Mouse (Mus musculus): Measurements from ENCODE around the gene Os9.
"Not testable (repeated sequence)": the region's sequence is repeated elsewhere in the genome, so short reads cannot be mapped to it uniquely, and the experiment has no call there.

Gene Os9

DNA sequence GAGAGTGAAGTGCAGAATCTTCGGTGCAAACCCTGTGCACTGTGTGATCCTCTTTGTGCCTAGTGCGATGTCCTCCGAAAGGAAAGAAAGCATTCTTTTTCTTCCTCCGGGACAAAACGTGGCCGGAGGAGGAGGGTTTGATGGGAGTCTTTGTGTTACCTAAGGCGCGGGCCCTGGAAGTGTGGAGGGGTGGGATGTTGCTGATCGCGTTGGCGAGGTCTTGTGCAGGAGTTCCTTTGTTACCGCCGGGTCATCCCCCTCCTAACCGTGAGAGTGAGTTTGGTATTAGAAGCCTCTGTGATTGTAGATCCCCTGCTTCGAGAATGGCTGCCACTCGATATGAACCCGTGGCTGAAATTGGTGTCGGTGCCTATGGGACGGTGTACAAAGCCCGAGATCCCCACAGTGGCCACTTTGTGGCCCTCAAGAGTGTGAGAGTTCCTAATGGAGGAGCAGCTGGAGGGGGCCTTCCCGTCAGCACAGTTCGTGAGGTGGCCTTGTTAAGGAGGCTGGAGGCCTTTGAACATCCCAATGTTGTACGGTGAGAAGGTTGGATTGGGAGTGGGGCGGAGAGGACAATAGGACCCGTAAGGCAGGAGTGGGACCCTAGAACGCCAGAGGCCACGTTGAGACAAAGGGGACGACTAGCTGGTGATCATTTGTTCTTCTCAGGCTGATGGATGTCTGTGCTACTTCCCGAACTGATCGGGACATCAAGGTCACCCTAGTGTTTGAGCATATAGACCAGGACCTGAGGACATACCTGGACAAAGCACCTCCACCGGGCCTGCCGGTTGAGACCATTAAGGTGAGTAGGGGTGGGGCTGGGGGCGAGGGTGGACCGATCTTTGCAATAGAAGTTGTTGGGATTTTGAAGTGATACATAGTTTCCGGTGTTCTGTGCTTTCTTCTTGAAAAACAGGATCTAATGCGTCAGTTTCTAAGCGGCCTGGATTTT is 56.7 kb downstream of the Os9 start:
- no peak for DNase-seq (ENCODE audit: low spot score)

DNA sequence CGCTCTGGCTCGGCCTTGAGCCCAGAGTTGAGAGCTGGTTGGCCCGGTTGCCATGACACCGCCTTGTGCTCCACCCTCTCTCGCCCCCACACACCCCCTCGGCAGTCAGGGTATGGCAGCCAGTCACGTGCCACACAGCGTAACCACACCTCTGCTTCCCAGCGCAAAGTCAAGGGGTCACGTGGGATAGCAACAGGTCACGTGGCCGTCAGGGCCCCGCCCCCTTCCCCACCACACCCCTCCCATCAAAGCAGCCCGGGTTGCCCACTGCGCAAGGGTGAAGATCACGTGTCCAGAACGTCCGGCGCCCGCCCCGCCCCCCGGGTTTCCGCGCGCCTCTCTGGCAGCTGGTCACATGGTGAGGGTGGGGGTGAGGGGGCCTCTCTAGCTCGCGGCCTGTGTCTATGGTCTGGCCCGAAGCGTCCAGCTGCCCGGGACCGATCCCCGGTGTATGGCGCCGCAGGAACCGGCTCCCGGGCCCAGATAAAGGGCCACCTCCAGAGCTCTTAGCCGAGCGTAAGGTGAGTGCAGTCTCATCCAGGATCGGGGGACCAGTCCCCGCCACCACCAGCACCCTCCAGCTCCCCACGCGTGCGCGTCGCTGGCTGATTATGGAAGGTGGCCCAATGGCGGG is 57.6 kb downstream of the Os9 start, which contains the start of gene Cdk4:
Cdk4 (plus strand) TSS at position 296 of the 634 bp plus-strand sequence.
- peak; percentile 94 for DNase-seq (ENCODE audit: low spot score)

DNA sequence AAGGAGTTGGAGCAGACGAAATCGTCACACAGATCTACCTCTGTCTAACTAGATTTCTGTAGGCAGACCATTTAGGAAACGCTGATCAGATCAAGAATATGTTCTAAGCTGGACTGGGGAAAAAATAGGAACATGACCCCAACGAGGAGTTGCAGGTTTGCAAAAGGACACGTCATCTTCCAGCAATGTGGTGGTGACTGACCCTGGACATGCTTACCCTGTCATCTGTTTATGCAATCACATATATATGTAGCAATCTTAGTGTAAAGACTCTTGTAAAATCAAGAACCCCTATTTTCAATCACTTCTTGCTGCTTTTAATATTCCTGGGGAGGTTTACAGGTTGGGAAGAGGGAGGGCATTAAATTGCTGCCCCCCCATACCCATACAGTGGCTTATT is 58.4 kb downstream of the Os9 start:
- DNase-seq (ENCODE audit: low spot score) = no peak

DNA sequence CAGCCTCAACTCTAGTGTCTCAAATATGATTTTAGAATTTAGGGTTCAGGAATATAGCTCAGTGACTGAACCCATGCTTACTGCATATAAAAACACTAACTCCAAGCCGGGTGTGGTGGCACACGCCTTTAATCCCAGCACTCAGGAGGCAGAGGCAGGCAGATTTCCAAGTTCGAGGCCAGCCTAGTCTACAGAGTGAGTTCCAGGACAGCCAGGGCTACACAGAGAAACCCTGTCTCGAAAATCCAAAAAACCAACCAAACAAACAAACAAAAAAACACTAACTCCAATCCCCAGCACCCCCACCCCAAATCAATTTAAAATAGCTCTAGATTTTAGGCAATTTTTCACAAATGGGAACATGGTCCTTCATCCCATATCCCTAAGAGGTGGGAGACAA is 58.8 kb downstream of the Os9 start:
- not testable (repeated sequence) for DNase-seq (ENCODE audit: low spot score)

DNA sequence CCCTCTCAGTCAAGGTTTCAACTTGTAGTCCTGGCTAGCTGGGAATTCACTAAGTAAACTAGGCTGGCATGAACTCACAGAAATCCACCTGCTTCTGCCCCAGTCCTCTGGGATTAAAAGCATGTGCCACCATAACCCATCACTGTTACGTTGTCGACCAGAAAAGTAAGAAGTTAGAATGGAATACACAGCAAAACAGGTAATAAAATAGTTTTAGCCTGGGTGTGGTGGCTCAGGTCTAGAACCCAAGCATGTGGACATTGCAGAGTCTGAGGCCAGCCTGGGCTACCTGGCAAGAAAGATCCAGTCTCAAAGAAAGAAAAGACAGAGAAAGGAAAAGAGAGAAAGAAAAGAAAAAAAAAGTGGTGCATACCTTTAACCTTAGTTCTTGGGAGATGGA is 59.4 kb downstream of the Os9 start:
- no peak for DNase-seq (ENCODE audit: low spot score)

DNA sequence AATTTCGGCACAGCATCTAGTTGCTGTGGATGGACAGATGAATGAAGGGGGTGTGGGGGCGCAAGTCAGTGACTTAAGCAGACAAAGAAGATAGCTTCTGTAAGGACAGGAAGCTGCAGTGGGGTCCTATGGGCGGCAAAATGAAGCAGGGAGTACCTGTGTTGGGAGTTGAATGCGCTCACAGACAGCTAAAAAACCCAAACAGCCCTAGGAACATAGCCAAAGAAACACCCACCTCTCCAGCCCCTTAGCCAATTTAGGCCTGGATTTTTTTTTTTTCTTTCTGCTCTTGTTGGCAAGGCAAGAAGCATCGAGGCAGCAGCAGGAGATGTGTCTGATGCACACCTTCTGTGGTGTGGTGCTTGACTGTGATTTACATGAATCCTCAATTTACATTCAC is 59.8 kb downstream of the Os9 start:
- DNase-seq (ENCODE audit: low spot score) = no peak

DNA sequence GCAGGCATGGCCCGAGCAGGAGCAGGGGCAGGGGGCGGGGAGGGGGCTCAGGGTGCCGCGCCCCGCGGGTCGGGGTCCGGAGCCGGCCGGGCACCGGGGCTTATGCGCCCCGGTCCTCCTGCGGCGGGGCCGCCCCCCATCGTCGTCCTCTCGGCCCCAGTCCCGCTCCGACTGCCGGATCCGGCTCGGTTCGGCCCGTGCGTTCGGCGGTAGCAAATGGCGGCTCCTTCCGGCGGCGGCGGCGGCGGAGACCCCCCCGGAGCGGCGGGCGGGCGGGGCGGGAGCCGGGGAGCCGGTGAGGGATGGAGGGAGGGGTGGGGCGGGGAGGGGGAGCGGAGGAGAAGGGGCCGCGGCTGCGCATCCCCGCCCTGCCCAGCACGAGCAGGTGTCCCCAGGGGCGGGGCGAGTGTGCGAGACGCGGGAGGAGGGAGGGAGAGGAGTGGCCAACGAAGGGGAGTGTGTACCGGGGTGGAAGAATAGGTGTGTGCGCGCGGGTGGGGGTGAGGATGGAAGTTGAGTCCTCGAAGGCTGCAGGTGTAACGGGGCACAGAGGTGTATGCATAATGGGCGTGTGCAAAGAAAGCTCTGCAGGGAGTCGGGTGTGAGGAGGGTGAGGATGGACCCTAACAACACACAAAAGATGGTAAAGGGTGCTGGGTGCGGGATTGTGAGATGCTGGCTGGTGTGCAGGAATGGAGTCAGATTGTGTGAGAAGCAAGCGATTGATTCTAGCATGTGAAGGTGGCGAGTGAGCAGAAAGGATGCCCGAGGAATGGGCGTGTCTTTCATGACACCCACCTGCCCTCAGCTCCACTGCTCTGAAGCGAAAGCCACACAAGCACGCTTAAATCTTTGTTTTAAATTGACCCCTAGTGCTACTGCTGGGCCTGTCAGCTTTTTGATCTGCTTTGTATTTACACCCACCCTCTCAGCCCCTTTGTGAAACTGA is 60.7 kb downstream of the Os9 start, which contains the start of gene March9:
March9 (minus strand) TSS at position 217 of the 949 bp plus-strand sequence.
- DNase-seq (ENCODE audit: low spot score) = no peak

DNA sequence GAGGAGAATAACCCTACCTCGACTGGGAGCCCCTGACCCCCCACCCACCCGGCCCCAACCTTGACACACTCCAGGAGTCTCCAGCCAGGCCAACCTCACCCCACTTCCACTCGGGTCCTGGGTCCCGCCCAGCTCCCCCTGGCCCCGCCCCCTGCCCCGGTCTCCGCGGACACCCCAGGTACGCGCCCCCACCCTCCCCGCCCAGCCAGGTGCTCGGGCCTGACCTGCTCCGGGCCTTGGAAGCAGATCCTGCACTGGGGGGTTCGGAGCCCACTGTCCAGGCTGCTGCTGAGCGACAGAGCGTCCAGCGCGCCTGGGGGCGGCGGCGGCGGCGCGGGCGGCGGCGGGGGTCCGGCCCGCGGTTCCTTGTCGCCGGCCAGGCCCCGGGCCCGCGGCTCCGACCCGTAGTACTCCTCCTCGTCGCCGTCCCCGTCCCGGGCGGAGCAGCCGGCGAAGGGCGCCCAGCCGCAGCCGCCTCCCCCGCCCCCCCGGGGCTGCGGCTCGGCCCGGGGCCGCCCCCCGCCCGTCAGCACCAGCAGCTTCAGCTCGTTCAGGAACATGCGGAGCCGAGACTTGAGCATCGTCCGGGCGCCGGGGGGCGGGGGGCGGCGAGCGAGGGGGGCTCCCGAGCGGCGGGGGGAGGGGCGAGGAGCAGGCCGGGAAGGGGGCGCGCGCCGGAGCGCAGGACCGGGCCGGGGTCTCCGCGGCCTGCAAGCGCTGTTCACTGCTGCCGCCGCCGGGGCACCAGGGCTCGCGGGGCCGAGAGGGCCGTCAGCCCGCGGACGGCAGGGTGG is 61.6 kb downstream of the Os9 start:
- no peak for DNase-seq (ENCODE audit: low spot score)

DNA sequence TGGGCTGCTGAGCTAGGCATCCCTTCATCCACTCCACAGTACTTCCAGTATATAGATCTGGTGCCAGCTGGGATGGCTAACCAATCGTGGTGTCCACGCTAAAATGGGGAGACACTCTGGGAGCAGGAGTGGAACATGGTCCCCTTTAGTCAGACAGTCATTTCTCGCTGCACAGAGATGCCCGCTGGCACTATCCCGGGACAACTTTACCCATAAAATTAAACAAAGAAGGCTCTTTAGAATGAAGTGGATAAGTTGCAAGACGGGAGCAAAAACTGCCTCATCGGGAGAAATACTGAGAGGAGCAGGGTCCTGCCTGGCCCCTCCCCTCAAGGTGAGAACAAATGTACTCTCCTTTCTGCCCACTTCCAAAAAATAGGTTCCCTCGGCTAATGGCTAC is 62.2 kb downstream of the Os9 start:
- DNase-seq (ENCODE audit: low spot score) = no peak

DNA sequence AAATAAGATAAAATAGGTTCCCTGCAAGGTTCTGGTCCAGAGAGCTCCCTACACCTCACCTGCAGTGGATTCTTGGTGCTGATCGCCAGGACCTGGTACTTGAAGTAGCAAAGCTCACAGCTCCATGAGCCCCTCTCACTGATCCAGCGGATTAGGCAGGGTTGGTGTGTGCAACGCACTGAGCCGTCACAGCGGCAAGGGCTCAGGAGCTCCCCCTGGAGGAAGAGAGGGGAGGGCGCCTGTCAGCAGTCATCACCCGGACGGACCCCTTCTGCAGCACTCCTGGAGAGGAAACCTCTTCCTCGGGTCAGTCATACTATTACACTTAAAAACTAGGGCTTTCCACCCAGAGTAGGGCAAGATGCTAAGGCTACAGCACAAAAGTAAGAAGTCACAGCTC is 62.8 kb downstream of the Os9 start:
- DNase-seq (ENCODE audit: low spot score) = no peak

DNA sequence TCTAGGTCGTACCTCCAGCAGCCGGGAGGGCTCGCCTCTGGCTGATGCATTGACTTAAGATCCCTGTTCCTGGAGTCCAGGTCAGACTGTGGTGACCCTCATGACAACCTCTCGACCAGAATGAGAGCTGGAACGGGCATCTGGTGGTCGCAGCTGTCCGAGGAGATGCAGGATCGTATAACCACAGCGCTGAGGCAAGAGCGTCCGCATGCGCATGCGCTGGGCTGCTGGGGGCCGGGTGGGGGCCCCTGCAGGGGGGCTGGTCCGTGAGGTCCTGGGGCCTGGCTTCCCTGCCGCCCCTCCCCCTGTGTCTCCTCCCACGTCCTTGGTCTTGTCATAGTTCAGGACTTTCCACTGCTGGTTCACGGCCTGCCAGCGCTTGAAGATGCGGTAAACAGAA is 64.4 kb downstream of the Os9 start:
- no peak for DNase-seq (ENCODE audit: low spot score)

DNA sequence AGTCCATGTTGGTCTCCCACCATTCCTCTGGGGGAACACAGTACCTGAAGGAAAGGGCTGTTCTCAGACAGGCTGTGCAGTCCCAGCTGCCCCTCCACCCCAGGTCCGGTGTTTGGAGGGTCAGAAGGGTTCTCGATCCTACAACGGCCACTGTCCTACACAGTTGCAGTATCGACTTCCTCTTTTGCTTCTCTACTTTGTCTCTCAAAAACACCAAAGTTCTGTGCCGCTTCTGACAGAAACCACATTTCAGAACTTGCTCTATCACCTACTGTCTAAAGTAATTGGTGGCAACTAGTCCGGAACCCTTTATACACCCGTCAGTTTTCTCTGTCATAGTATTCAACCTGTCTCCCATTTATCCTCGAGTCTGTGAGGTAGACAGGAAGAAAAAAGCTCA is 65.5 kb downstream of the Os9 start:
- no peak for DNase-seq (ENCODE audit: low spot score)

DNA sequence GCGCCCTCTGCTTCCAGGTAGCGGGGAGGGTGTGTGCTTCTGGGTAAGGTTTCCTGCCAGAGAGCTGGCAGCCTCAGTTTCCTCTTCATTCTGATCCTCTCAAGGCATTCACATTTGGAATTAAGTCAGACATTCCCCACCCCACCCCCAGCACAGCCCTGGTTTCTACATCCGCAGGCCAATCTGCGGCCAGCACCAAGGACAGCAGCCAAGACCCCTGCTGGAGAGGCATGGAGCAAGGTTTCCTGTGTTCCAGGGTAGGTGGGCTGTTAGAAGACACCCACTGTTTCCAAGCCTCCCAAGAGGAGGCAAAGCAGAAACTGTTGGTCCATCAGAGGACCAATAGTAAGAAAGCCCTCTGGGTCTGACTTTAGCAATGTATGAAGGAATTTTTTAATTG is 66.3 kb downstream of the Os9 start:
- DNase-seq (ENCODE audit: low spot score) = no peak

DNA sequence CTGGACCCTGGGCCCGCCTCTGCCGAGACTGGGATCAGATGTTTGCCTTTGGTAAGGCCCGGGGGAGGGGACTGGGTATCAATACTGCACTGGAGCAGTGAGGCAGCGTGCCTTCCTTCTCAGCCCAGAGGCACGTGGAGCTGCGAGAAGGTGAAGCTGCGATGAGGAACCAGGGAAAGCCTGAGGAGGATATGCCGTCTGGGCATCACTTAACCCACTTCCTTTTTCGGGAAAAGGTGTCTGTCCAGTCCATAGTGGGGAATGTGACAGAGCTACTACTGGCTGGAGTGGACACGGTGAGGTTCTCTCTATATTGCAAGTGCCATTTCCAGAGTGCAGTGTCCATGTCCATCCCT is 70.8 kb downstream of the Os9 start:
- no peak for DNase-seq (ENCODE audit: low spot score)

DNA sequence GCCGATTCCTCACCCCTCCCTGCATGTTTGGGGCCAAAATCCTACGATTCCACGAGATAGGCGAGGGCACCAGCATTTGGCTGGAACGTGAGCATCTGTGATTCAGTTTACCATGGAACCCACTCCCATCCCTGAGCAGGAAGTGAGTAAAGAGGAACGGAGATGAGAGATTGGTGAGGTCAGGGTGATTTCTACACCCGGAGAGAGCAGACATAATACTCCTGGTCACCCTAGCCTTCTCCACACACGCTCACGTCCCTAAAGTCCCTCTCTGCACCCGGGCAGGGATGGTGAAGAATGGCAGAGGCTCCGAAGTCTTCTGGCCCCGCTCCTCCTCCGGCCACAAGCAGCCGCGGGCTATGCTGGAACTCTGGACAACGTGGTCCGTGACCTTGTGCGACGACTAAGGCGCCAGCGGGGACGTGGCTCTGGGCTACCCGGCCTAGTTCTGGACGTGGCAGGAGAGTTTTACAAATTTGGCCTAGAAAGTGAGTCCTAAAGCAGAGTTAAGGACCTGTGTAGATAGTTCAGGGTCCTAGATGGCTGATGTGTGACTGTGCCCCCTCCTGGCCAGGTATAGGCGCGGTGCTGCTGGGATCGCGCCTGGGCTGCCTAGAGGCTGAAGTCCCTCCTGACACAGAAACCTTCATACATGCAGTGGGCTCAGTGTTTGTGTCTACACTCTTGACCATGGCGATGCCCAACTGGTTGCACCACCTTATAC is 71.4 kb downstream of the Os9 start:
- DNase-seq (ENCODE audit: low spot score) = no peak

DNA sequence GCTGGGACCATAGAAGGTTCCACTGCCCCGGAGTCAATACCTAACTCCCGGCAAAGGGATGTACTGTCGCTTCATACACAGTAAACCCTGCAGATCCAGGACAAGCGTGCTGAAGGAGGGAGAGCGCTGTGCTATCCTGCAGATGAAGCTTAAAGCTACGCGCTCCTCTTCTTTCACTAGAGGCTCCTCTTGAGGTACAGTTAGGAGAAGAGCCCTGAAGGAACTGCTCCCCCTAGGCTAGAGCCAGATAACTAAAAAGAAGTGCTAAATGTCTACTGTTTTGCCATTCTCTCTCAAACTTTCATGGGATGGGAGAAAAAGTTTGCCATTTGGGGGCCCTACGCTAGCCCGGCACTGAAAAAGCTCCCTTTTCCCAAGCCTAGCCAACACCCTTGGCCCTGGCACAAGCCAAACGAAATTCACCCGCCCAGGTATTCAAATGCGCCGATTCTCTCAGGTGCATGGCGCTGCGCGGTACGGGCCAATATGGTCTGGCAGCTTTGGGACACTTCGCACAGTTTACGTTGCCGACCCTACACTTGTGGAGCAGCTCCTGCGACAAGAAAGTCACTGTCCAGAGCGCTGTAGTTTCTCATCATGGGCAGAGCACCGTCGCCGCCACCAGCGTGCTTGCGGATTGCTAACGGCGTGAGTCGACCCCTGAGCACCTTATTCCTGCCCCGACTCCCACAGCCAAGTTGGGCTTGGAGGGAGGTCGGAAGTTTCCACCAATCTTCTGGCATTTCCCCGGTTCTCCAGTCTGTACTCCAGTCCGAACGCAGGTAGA is 72.1 kb downstream of the Os9 start:
- DNase-seq (ENCODE audit: low spot score) = no peak

DNA sequence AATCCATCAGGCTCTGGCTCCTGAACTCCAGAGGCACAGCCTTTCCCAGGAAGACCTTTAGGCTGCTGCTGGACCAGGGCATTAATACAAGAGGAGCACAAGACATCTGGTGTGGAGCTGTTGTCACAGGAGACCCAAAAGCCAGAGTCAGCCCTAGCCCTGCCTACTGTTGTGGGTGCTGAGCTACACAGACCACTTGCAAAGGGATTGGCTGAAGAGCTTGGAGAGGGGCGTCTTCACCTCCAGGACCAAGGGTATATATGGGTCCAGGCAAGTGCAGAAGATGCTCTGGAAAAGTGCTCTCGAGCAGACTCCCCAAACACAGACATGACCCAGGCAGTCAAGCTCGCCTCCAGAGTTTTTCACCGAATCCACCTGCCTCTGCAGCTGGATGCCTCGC is 73.0 kb downstream of the Os9 start, which contains the start of gene Cyp27b1:
Cyp27b1 (plus strand) TSS at position 297 of the 400 bp plus-strand sequence.
- no peak for DNase-seq (ENCODE audit: low spot score)

All from layer of hippocampus, adult 9-10 months (tissue).